ENCODE assay signal across 21 mouse cellular contexts in the genomic region with DNA sequence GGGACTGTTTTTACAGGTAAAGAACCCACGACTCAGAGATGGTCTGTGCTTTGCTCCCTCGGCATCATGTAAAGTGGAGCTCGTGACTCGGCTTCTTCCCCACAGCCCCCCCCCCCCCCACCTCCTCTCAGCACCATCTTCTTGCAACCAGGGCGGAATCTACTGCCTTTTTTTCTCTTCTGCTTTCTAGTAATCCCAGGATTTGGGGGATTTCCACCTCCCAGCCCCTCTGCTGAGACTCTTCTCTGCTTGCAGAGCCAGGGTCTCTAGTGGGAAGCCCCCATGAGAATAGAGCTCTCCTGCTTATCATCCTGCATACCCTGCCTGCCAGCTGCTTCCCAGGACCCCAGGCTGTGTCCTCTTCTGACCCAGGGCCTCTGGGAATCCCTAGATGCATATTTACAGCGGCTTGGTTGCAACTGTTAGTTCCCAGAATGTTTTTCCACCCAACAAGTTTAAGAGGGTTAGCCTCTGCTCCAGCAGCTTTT. TPM values are rescaled to one million over a fixed set of nuclear protein-coding genes. Genes with fewer than 3 reads are reported as not detected.
DNase-seq lines count a peak whose midpoint lies in the region; ATAC-seq and TF ChIP-seq lines count a peak whose summit lies in the region.
"Had no signal": no experiment of that assay in that cellular context is flagged by ENCODE, and none has a peak within 500 bp of the region (broad histone marks: within the 10 kb centered on the region; RNA-seq: fewer than 3 reads in every experiment).

No protein-coding gene starts in this region.

- TF ChIP-seq EP300 in heart, adult 2 months (IDR thresholded peaks at IDR 0.05; ENCODE audit: insufficient read depth, low read depth, low read length) = no peak

- H3K36me3 ChIP-seq in heart, adult 2 months (ENCODE audit: control insufficient read depth, insufficient read depth, low read length) = peaks cover 48% of the 10 kb centered on the region
- no peaks in the 10 kb centered on the region; the same call in 1 of the 2 replicates for H3K36me3 ChIP-seq in heart, embryonic 15.5 days

- no peak overlapping the region for H3K4me2 ChIP-seq in heart, embryonic 15.5 days
- H3K4me2 ChIP-seq: midbrain, embryonic 12.5 days had no signal

- intact Hi-C loops in heart, adult 2 months (cut with DNase I) = no loop called here
- intact Hi-C loops in heart, postnatal 14 days (cut with DNase I) = no loop called here
- intact Hi-C loops in heart, postnatal 36 days (cut with DNase I) = no loop called here

- no peak for TF ChIP-seq CTCF in heart, adult 2 months (IDR thresholded peaks at IDR 0.05)

- DNase-seq in heart, adult 2 months = no peak
- DNase-seq in heart, postnatal 14 days = no peak
- no peak for DNase-seq in heart, postnatal 36 days
- peak; percentile 31 for DNase-seq in retina, embryonic 14.5 days (ENCODE audit: low spot score)
- no peak for DNase-seq in retina, postnatal 1 day
- DNase-seq: adrenal gland, adult 2 months; cerebellum, adult 11 months; cerebellum, adult 9-11 months; forebrain, postnatal 0 days; gastrocnemius, postnatal 36 days; kidney, adult 9 months; kidney, postnatal 14 days had no signal

- H3K27ac ChIP-seq in heart, adult 2 months = peak overlapping the region; percentile 13; the same call in 1 of the 2 replicates
- H3K27ac ChIP-seq in heart, embryonic 15.5 days = peak overlapping the region; percentile 39; the same call in 1 of the 2 replicates
- H3K27ac ChIP-seq: hindbrain, postnatal 0 days; liver, embryonic 14.5 days; macrophage; midbrain, embryonic 12.5 days had no signal

- H3K9ac ChIP-seq in heart, adult 2 months (ENCODE audit: low read depth, low read length) = no peak overlapping the region
- no peak overlapping the region for H3K9ac ChIP-seq in heart, embryonic 15.5 days
- H3K9ac ChIP-seq: forebrain, postnatal 0 days; liver, embryonic 14.5 days; midbrain, embryonic 12.5 days had no signal

- H3K79me2 ChIP-seq in heart, adult 2 months (replicated peaks; ENCODE audit: control insufficient read depth, insufficient read depth, low read length) = peaks cover 5% of the 10 kb centered on the region

- 38% methylated on average over 6 of the region's 6 CpGs for WGBS in heart, adult 2 months
- 52% methylated on average over 6 of the region's 6 CpGs for WGBS in heart, embryonic 15.5 days

- peaks cover 34% of the 10 kb centered on the region for H3K4me1 ChIP-seq in heart, adult 2 months (ENCODE audit: control insufficient read depth, insufficient read depth, low read length)
- peaks cover 59% of the 10 kb centered on the region for H3K4me1 ChIP-seq in heart, embryonic 15.5 days (replicated peaks)

- no peaks in the 10 kb centered on the region for H3K9me3 ChIP-seq in heart, embryonic 15.5 days (replicated peaks)
- H3K9me3 ChIP-seq: G1E; midbrain, embryonic 12.5 days had no signal

- ATAC-seq in heart, embryonic 15.5 days (replicated peaks; ENCODE audit: insufficient number of reproducible peaks, insufficient read depth, low FRiP score, low read depth) = no peak
- no peak for ATAC-seq in megakaryocyte progenitor cell, adult 5-6 weeks (replicated peaks; ENCODE audit: poor library complexity)
- ATAC-seq: forebrain, postnatal 0 days; hindbrain, postnatal 0 days; intestine, embryonic 16.5 days; lung, postnatal 0 days had no signal

- no peaks in the 10 kb centered on the region for H3K27me3 ChIP-seq in heart, adult 2 months (ENCODE audit: control insufficient read depth, insufficient read depth, low read length)
- no peaks in the 10 kb centered on the region for H3K27me3 ChIP-seq in heart, embryonic 15.5 days
- H3K27me3 ChIP-seq: midbrain, embryonic 12.5 days had no signal

- H3K4me3 ChIP-seq in heart, adult 2 months = no peak overlapping the region
- no peak overlapping the region for H3K4me3 ChIP-seq in heart, embryonic 15.5 days
- H3K4me3 ChIP-seq: midbrain, embryonic 12.5 days had no signal

- no peak for TF ChIP-seq POLR2A in heart, adult 2 months (IDR thresholded peaks at IDR 0.05; ENCODE audit: insufficient read depth, low read depth, low read length)

RNA-seq across cellular contexts. Expression of a gene that starts 41.2 kb away (rescaled TPM):
- 1 to 10 TPM in 1 of 2 experiments, under 1 TPM in 1; 0.65 to 1.0 TPM for total RNA-seq in heart, adult 2 months (2021)
- 0.61 and 1.2 TPM in 2 replicates for polyA plus RNA-seq in heart, adult 2 months (2012; rRNA removed)
- total RNA-seq in heart, postnatal 14 days (2021) = 1 to 10 TPM; 1.2 to 3.2 TPM
- 3.0 and 8.4 TPM in 2 replicates for polyA plus RNA-seq in heart, embryonic 15.5 days (2015; fragmentation: Nextera tagmentation; extraction: Ambion mirVana)
- total RNA-seq in heart, postnatal 36 days (2021) = under 1 TPM; 0.60 to 0.64 TPM
- 13.4 TPM in 2 replicates for total RNA-seq in megakaryocyte progenitor cell, adult 5-6 weeks (2015)
- 17.5 and 20.2 TPM in 2 replicates for total RNA-seq in megakaryocyte progenitor cell, adult 5-6 weeks (2017)

RNA-seq across cellular contexts. Expression of a gene that starts 50.6 kb away (rescaled TPM):
- 100 to 1,000 TPM; 214 to 237 TPM for total RNA-seq in heart, adult 2 months (2021)
- polyA plus RNA-seq in heart, adult 2 months (2012; rRNA removed) = 344 and 361 TPM in 2 replicates
- 100 to 1,000 TPM; 183 to 188 TPM for total RNA-seq in heart, postnatal 14 days (2021)
- polyA plus RNA-seq in heart, embryonic 15.5 days (2015; fragmentation: Nextera tagmentation; extraction: Ambion mirVana) = 289 and 356 TPM in 2 replicates
- 100 to 1,000 TPM; 221 to 229 TPM for total RNA-seq in heart, postnatal 36 days (2021)
- total RNA-seq in megakaryocyte progenitor cell, adult 5-6 weeks (2015) = 50.8 and 54.4 TPM in 2 replicates
- total RNA-seq in megakaryocyte progenitor cell, adult 5-6 weeks (2017) = 52.9 and 56.3 TPM in 2 replicates
